Mouse (Mus musculus) ovary, postnatal 10 days (tissue): ENCODE measurements around the gene Car14.

ENCODE experiments used
- DNase-seq: peaks from one replicate; pipeline ENCODE4 v3.0.0; 2022; ENCODE audit warnings: low spot score

Gene Car14

GRCm38 (mm10) chr3:95851317-95851716 lies 53.2 kb downstream of the Car14 start:
- no peak for DNase-seq

GRCm38 (mm10) chr3:95850611-95851010 lies 53.9 kb downstream of the Car14 start:
- DNase-seq, result no peak
